Mouse (Mus musculus) intestine, postnatal 0 days (tissue): Measurements from ENCODE around the gene Gm4131. TPM values are rescaled to one million over a fixed set of nuclear protein-coding genes. Genes with fewer than 3 reads are reported as not detected.
"Not testable (repeated sequence)": the region's sequence is repeated elsewhere in the genome, so short reads cannot be mapped to it uniquely, and the experiment has no call there.

ENCODE experiments used
- ATAC-seq: fragments of 200-750 bp; cut with Nextera tagmentation; 2 replicates; pipeline ENCODE4 v1.8.0; 2017; ENCODE audit warnings: mild to moderate bottlenecking, moderate TSS enrichment, moderate library complexity
- H3K27ac ChIP-seq: fragments of 300-500 bp; sonication (generic); 2 replicates; pipeline ENCODE4 v1.5.1; 2014; ENCODE audit warnings: mild to moderate bottlenecking, low read depth, low read length, moderate library complexity
- H3K27me3 ChIP-seq: fragments of 300-500 bp; sonication (generic); replicated peaks from 2 replicates; pipeline ENCODE4 v1.6.1; 2014; ENCODE audit warnings: low read length, mixed read lengths; ENCODE audit not compliant: control insufficient read depth, insufficient read depth
- H3K36me3 ChIP-seq: fragments of 300-500 bp; sonication (generic); 2 replicates; pipeline ENCODE4 v1.6.1; 2014; ENCODE audit warnings: mild to moderate bottlenecking, moderate library complexity; ENCODE audit not compliant: control insufficient read depth, insufficient read depth
- H3K4me1 ChIP-seq: fragments of 300-500 bp; sonication (generic); replicated peaks from 2 replicates; pipeline ENCODE4 v1.6.1; 2014; ENCODE audit warnings: antibody characterized with exemption, low read length, mixed read lengths; ENCODE audit not compliant: control insufficient read depth, insufficient read depth
- H3K4me2 ChIP-seq: fragments of 300-500 bp; sonication (generic); replicated peaks from 2 replicates; pipeline ENCODE4 v1.6.1; 2014; ENCODE audit warnings: low read depth, mild to moderate bottlenecking, moderate library complexity
- H3K4me3 ChIP-seq: fragments of 300-500 bp; sonication (generic); 2 replicates; pipeline ENCODE4 v1.5.1; 2014; ENCODE audit warnings: low read depth, low read length
- H3K9ac ChIP-seq: fragments of 300-500 bp; sonication (generic); 2 replicates; pipeline ENCODE4 v1.6.1; 2014; ENCODE audit warnings: mild to moderate bottlenecking, low read depth, low read length
- H3K9me3 ChIP-seq: fragments of 300-500 bp; sonication (generic); 2 replicates; pipeline ENCODE4 v1.6.1; 2016; ENCODE audit warnings: mixed run types; ENCODE audit not compliant: control insufficient read depth
- CTCF ChIP-seq: sonication (generic); IDR thresholded peaks from 2 replicates; pipeline ENCODE4 v1.5.1; 2016; ENCODE audit warnings: low read depth, mild to moderate bottlenecking, control low read depth, antibody characterized with exemption, moderate library complexity
- WGBS: fragments of 180-500 bp; shearing (Covaris S2); extraction: QIAGEN DNeasy Blood & Tissue Kit; methylation state at CpG from one replicate; pipeline ENCODE4 v1.1.7; 2014; 5-methylcytosine and 5-hydroxymethylcytosine counted together
- polyA plus RNA-seq: library from polyadenylated mRNA; unstranded; fragments of >200 nt; fragmentation: Nextera tagmentation; extraction: Ambion mirVana; gene quantifications from 2 replicates; pipeline ENCODE4 v1.2.1, GENCODE M21; 2015

Gm4131 gene
- polyA plus RNA-seq, result 0.65 and 0.77 TPM in 2 replicates

DNA sequence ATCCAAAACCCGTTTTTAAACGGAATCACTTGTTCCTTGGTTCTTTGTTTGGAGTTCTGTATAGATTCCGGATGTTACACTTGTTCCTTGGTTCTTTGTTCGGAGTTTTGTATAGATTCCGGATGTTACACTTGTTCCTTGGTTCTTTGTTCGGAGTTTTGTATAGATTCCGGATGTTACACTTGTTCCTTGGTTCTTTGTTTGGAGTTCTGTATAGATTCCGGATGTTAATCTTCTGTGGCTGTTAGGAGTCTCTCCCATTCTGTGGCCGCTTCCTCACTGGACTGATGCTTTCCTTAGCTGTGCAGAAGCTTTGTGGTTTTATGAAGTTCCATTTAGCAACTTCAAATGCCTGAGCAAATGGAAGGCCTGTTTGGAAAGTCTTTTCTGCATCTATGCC, at the start of gene Gm4131:
Gene Gm4131 (minus strand): TSS at position 101 of the 400 bp plus-strand sequence.
- not testable (repeated sequence) for H3K4me1 ChIP-seq, H3K27me3 ChIP-seq, H3K9ac ChIP-seq, ATAC-seq, H3K36me3 ChIP-seq, H3K27ac ChIP-seq, H3K9me3 ChIP-seq, H3K4me3 ChIP-seq, H3K4me2 ChIP-seq
- WGBS, result 88% methylated on average over 9 of the region's 9 CpGs

DNA sequence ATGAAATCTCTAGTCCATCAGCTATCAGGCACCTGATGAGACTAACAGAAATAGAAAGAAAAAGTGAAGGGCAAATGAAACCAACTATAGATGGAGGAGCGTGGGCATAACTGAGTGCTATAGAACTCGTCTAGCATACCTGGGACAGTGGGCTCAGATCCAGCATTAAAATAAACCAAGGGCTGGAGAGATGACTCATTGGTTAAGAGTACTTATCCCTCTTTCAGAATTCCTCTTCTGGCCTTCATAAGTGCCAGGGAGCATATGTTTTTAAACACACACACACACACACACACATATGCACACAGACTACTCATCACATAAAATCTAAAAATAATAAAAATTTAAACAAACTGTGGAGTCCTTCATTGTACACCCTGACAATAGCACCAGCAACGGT, 43.2 kb upstream of the Gm4131 start:
- no peak for TF ChIP-seq CTCF
- no peak overlapping the region for H3K9ac ChIP-seq
- no peaks in the 10 kb centered on the region for H3K9me3 ChIP-seq
- ATAC-seq, result no peak
- no peaks in the 10 kb centered on the region for H3K4me1 ChIP-seq
- 64% methylated on average over 3 of the region's 3 CpGs for WGBS
- H3K27ac ChIP-seq, result no peak overlapping the region
- H3K36me3 ChIP-seq, result no peaks in the 10 kb centered on the region
- H3K4me3 ChIP-seq, result no peak overlapping the region
- no peaks in the 10 kb centered on the region for H3K27me3 ChIP-seq
- no peak overlapping the region for H3K4me2 ChIP-seq

DNA sequence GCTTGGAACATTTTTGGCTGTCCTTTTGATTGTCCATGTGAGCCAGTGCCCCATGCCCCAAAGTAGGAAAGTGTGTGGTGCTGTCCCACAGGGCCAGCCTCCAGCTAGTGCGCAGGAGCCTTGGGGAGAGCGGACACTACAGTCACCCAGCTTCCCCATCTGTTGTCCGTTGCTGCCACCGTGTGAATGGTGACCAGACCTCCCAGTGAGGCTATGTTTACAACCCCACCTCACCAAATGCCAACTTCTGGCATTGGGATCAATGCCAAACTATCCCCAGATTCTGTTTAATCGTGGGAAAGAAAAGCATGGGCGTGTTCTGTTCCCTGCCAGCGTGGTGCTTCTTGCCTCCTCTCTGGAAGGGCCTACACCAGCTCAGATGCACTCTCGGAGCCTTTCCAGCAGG, 41.1 kb upstream of the Gm4131 start:
- H3K27ac ChIP-seq, result no peak overlapping the region
- no peak for ATAC-seq
- 73% methylated on average over 8 of the region's 8 CpGs for WGBS
- no peak overlapping the region for H3K4me2 ChIP-seq
- no peak overlapping the region for H3K4me3 ChIP-seq
- no peaks in the 10 kb centered on the region for H3K9me3 ChIP-seq
- H3K27me3 ChIP-seq, result no peaks in the 10 kb centered on the region
- TF ChIP-seq CTCF, result peak; percentile 45
- no peaks in the 10 kb centered on the region for H3K4me1 ChIP-seq
- H3K9ac ChIP-seq, result no peak overlapping the region
- no peaks in the 10 kb centered on the region for H3K36me3 ChIP-seq

DNA sequence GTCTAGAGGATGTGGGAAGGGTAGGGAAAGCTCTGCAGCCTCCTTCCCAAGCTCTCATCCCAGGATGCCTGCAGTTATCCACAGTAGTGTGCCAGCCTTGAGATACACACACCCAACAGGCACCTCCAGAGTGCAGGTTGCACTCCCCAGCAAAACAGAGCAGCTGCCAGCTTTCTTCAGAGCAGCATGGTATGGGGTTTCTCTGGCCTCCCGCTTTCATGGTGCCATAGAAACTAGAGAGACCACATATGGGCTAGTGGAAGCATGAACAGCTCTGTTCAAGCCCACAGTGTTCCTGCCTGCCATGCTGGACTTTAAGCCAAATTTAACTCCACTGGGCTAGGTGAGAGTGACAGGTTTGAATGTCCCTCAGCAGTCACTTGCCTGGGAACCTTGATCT, 36.1 kb upstream of the Gm4131 start:
- no peak overlapping the region for H3K27ac ChIP-seq
- H3K4me1 ChIP-seq, result no peaks in the 10 kb centered on the region
- no peaks in the 10 kb centered on the region for H3K27me3 ChIP-seq
- H3K4me3 ChIP-seq, result no peak overlapping the region
- WGBS, result 96% methylated on average over 1 of the region's 1 CpGs
- H3K9me3 ChIP-seq, result no peaks in the 10 kb centered on the region
- TF ChIP-seq CTCF, result no peak
- no peak overlapping the region for H3K4me2 ChIP-seq
- no peak for ATAC-seq
- H3K36me3 ChIP-seq, result no peaks in the 10 kb centered on the region
- H3K9ac ChIP-seq, result no peak overlapping the region

DNA sequence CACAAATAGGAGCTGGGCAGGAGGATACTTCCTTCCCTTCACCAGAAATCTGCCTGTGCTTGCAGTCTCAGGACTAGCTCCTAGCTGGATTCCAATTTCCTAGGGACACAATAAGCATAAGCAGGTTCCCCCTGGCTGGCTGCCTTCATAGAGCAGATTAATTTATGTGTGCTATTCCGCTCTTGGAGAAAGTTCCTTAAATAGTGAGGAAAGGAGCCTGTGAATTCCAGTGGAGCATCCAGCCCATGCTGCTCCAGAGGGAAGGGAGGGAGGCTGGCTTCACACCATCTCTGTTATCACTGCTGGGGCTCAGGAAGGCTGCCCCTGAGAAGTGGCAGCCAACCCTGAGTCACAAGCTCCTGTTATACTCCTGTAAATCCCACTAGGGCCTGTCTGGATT, 35.5 kb upstream of the Gm4131 start:
- no peak overlapping the region for H3K27ac ChIP-seq
- H3K4me2 ChIP-seq, result no peak overlapping the region
- no peak overlapping the region for H3K9ac ChIP-seq
- 72% methylated on average over 1 of the region's 1 CpGs for WGBS
- ATAC-seq, result no peak
- no peaks in the 10 kb centered on the region for H3K36me3 ChIP-seq
- no peaks in the 10 kb centered on the region for H3K27me3 ChIP-seq
- TF ChIP-seq CTCF, result 0 out of 2 replicates have a peak, but pooled peaks have one; percentile 4
- no peaks in the 10 kb centered on the region for H3K4me1 ChIP-seq
- no peaks in the 10 kb centered on the region for H3K9me3 ChIP-seq
- no peak overlapping the region for H3K4me3 ChIP-seq

DNA sequence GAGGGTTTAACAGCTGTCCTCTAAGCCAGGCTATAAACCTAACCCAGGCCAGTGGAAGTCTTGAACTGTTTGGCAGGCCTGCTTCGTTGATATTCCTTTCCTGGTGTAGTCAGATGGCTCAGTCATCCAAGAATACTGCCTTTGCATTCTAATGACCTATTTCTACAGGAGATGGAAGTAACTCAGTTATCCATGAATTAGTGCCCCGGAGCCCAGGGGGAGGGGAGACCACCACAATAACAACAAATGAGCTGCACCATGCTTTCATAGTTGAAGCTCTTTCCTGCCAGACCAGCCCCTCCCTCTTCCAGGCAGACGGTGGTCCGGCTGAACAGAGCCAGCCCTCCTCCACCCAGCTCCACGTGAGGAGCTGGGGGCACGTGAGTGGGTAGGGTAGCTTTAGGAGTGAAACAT, 33.4 kb upstream of the Gm4131 start:
- H3K9ac ChIP-seq, result no peak overlapping the region
- H3K36me3 ChIP-seq, result no peaks in the 10 kb centered on the region
- H3K4me1 ChIP-seq, result no peaks in the 10 kb centered on the region
- H3K27me3 ChIP-seq, result no peaks in the 10 kb centered on the region
- ATAC-seq, result no peak
- no peak for TF ChIP-seq CTCF
- 71% methylated on average over 6 of the region's 6 CpGs for WGBS
- H3K4me2 ChIP-seq, result no peak overlapping the region
- H3K9me3 ChIP-seq, result no peaks in the 10 kb centered on the region
- no peak overlapping the region for H3K27ac ChIP-seq
- no peak overlapping the region for H3K4me3 ChIP-seq

DNA sequence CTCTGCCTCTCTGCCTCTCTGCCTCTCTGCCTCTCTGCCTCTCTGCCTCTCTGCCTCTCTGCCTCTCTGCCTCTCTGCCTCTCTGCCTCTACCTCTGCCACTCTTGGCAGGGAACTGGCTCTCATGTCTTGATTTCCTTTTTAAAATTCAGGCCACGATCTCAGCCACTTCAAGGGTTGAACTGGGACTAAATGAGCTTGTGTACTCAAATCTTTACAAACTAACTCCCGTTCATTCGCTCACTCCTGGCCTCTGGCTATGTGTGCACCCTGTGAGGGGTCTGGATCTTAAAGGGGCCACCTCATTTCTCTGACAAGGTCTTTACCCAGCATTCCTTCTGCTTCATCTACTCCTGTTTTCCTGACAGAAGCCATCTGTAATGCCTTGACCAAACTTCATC, 18.6 kb upstream of the Gm4131 start:
- TF ChIP-seq CTCF, result no peak
- no peak overlapping the region for H3K27ac ChIP-seq
- H3K4me2 ChIP-seq, result no peak overlapping the region
- no peaks in the 10 kb centered on the region for H3K9me3 ChIP-seq
- H3K4me3 ChIP-seq, result no peak overlapping the region
- no peaks in the 10 kb centered on the region for H3K4me1 ChIP-seq
- no peak for ATAC-seq
- no peaks in the 10 kb centered on the region for H3K27me3 ChIP-seq
- WGBS, result 45% methylated on average over 3 of the region's 3 CpGs
- H3K9ac ChIP-seq, result no peak overlapping the region
- no peaks in the 10 kb centered on the region for H3K36me3 ChIP-seq
